Mouse (Mus musculus) forebrain, embryonic 10.5 days (tissue): ENCODE measurements around the gene Trit1. TPM values are rescaled to one million over a fixed set of nuclear protein-coding genes. Genes with fewer than 3 reads are reported as not detected.

Experiments used
- DNase-seq: peaks from one replicate; pipeline ENCODE4 v3.0.0-alpha.2; 2017; ENCODE audit warnings: low spot score; ENCODE audit errors: extremely low spot score
- H3K27ac ChIP-seq: fragments of 300-500 bp; sonication (generic); 2 replicates; pipeline ENCODE4 v1.5.1; 2016; ENCODE audit warnings: mild to moderate bottlenecking
- H3K27me3 ChIP-seq: fragments of 300-500 bp; sonication (generic); 2 replicates; pipeline ENCODE4 v1.6.1; 2016; ENCODE audit warnings: mild to moderate bottlenecking; ENCODE audit not compliant: poor library complexity, severe bottlenecking
- H3K36me3 ChIP-seq: fragments of 300-500 bp; sonication (generic); replicated peaks from 2 replicates; pipeline ENCODE4 v1.6.1; 2016; ENCODE audit warnings: mild to moderate bottlenecking, moderate library complexity
- H3K4me1 ChIP-seq: fragments of 300-500 bp; sonication (generic); 2 replicates; pipeline ENCODE4 v1.6.1; 2016
- H3K4me3 ChIP-seq: fragments of 300-500 bp; sonication (generic); 2 replicates; pipeline ENCODE4 v1.5.1; 2016; ENCODE audit warnings: mild to moderate bottlenecking, moderate library complexity
- H3K9me3 ChIP-seq: fragments of 300-500 bp; sonication (generic); 2 replicates; pipeline ENCODE4 v1.6.1; 2016; ENCODE audit warnings: mild to moderate bottlenecking, moderate library complexity
- WGBS: fragments of 180-500 bp; shearing (Covaris S2); methylation state at CpG from one replicate; pipeline ENCODE4 v1.1.7; 2016; 5-methylcytosine and 5-hydroxymethylcytosine counted together
- polyA plus RNA-seq: library from polyadenylated mRNA; unstranded; fragments of >200 nt; fragmentation: Nextera tagmentation; extraction: Ambion mirVana; gene quantifications from 2 replicates; pipeline ENCODE4 v1.2.1, GENCODE M21; 2016

The Trit1 gene
- 23.8 and 25.9 TPM in 2 replicates for polyA plus RNA-seq

GRCm38 (mm10) chr4:123016451-123016957 is at the start of gene Trit1:
TSS of gene Trit1 (plus strand) at chr4:123016597.
- DNase-seq, result peak; percentile 98
- peaks cover 65% of the 10 kb centered on the region for H3K4me1 ChIP-seq
- H3K4me3 ChIP-seq, result peak within 1 kb of the TSS; percentile 78
- peaks cover 31% of the 10 kb centered on the region for H3K36me3 ChIP-seq
- H3K9me3 ChIP-seq, result no peaks in the 10 kb centered on the region
- under 1% methylated on average over 34 of the region's 34 CpGs for WGBS
- H3K27ac ChIP-seq, result peak within 1 kb of the TSS; percentile 93
- H3K27me3 ChIP-seq, result no peaks in the 10 kb centered on the region

GRCm38 (mm10) chr4:122968106-122968505 is 48.3 kb upstream of the Trit1 start:
- DNase-seq, result no peak
- Histone ChIP-seq H3K4me3 (no peak overlapping the region), H3K4me1 (peaks cover 1% of the 10 kb centered on the region), H3K27ac (no peak overlapping the region), H3K36me3 (no peaks in the 10 kb centered on the region), H3K27me3 (peaks cover 10% of the 10 kb centered on the region; the same call in 1 of the 2 replicates), H3K9me3 (no peaks in the 10 kb centered on the region)
- 82% methylated on average over 4 of the region's 4 CpGs for WGBS

- DNase-seq, result no peak
- Histone ChIP-seq H3K27me3 (no peaks in the 10 kb centered on the region), H3K9me3 (no peaks in the 10 kb centered on the region), H3K36me3 (no peaks in the 10 kb centered on the region), H3K4me1 (no peaks in the 10 kb centered on the region), H3K27ac (no peak overlapping the region), H3K4me3 (no peak overlapping the region)
- WGBS, result 86% methylated on average over 4 of the region's 4 CpGs
Observed at GRCm38 (mm10) chr4:122971191-122971590, 45.2 kb upstream of the Trit1 start.

DNA sequence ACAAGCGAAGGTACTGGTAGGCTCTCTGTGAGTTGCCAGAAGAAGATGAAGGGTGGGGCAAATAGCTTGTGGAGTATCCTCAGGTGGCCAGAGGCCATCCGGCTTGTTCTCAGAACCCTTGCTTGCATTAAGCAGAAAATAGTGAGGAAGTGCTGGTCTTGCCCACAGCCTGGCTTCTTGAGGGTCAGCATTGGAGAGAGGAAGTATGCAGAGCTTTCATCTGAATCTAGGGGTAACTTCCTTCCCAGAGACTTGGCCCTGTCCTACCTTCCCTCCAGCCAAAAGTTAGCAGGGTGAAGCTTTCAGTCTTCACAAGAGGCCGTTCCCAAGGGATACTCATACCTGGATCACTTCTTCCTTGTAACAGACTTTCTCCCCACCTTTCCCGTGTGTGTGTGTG is 44.8 kb upstream of the Trit1 start:
- no peaks in the 10 kb centered on the region for H3K9me3 ChIP-seq
- no peaks in the 10 kb centered on the region for H3K4me1 ChIP-seq
- 86% methylated on average over 4 of the region's 4 CpGs for WGBS

GRCm38 (mm10) chr4:122972056-122972455 is 44.3 kb upstream of the Trit1 start:
- no peak for DNase-seq
- H3K27me3 ChIP-seq, result no peaks in the 10 kb centered on the region
- no peak overlapping the region for H3K4me3 ChIP-seq
- no peaks in the 10 kb centered on the region for H3K4me1 ChIP-seq
- no peaks in the 10 kb centered on the region for H3K36me3 ChIP-seq
- H3K27ac ChIP-seq, result no peak overlapping the region
- WGBS, result 78% methylated on average over 8 of the region's 8 CpGs
- no peaks in the 10 kb centered on the region for H3K9me3 ChIP-seq

More for the DNA sequence above, 44.8 kb upstream of the Trit1 start:
- no peaks in the 10 kb centered on the region for H3K27me3 ChIP-seq
- no peaks in the 10 kb centered on the region for H3K36me3 ChIP-seq
- DNase-seq, result no peak
- no peak overlapping the region for H3K27ac ChIP-seq
- no peak overlapping the region for H3K4me3 ChIP-seq

- H3K9me3 ChIP-seq, result no peaks in the 10 kb centered on the region
- no peak overlapping the region for H3K4me3 ChIP-seq
- no peaks in the 10 kb centered on the region for H3K27me3 ChIP-seq
- no peaks in the 10 kb centered on the region for H3K36me3 ChIP-seq
- no peak for DNase-seq
- WGBS, result 84% methylated on average over 5 of the region's 5 CpGs
- H3K27ac ChIP-seq, result no peak overlapping the region
- no peaks in the 10 kb centered on the region for H3K4me1 ChIP-seq
Observed at GRCm38 (mm10) chr4:122974976-122975520, 41.3 kb upstream of the Trit1 start.

DNA sequence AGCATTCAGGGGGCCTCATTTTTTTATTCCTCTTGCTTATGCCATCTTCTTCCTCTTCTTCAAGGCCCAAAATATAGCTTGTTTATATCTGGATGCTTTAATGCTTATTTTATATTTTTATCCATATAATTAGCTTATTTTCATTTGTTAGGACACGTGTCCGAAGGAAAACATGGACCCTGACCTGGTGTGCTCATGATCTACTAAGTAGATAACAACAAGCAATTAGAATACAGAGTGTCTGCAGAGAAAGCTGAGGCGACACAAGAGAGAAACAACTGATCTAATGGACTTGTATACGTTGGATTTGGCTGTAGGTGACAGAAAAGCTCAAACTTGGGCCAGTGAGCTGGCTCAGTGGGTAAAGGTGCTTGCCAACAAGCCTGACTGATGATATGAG is 39.5 kb upstream of the Trit1 start:
- Histone ChIP-seq H3K27me3 (peaks cover 11% of the 10 kb centered on the region), H3K36me3 (no peaks in the 10 kb centered on the region), H3K4me1 (peaks cover 5% of the 10 kb centered on the region), H3K4me3 (no peak overlapping the region), H3K27ac (no peak overlapping the region), H3K9me3 (no peaks in the 10 kb centered on the region)
- DNase-seq, result no peak
- 87% methylated on average over 4 of the region's 4 CpGs for WGBS

DNA sequence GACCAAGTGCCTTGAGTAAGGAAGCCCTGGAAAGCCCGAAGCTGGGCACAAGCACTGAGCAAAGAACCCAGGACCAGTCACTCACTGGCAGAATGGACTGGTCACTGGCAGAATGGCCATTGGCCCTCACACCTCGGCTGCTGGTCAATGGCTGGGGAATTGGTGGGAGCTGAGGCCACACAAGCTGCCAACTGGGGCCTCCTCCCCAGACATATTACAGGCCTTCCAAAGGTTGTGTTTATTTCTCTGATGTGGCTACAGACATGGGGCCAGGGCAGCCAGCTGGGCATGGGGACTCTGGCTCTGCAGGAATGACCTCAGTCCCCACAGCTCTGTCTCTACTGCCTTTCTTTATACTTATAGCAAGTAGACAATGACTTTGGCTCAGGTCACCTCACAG is 37.5 kb upstream of the Trit1 start:
- no peak for DNase-seq
- 85% methylated on average over 2 of the region's 2 CpGs for WGBS

GRCm38 (mm10) chr4:122979826-122980225 is 36.6 kb upstream of the Trit1 start:
- Histone ChIP-seq H3K27me3 (peaks cover 39% of the 10 kb centered on the region), H3K36me3 (no peaks in the 10 kb centered on the region), H3K4me1 (peaks cover 22% of the 10 kb centered on the region), H3K9me3 (no peaks in the 10 kb centered on the region), H3K4me3 (no peak overlapping the region), H3K27ac (no peak overlapping the region)
- no peak for DNase-seq
- 78% methylated on average over 3 of the region's 3 CpGs for WGBS

More for the DNA sequence above, 37.5 kb upstream of the Trit1 start:
- no peak overlapping the region for H3K27ac ChIP-seq
- H3K9me3 ChIP-seq, result no peaks in the 10 kb centered on the region
- H3K4me1 ChIP-seq, result peaks cover 22% of the 10 kb centered on the region
- no peak overlapping the region for H3K4me3 ChIP-seq
- peaks cover 29% of the 10 kb centered on the region for H3K27me3 ChIP-seq
- H3K36me3 ChIP-seq, result no peaks in the 10 kb centered on the region

- 84% methylated on average over 2 of the region's 2 CpGs for WGBS
- Histone ChIP-seq H3K27ac (no peak overlapping the region), H3K27me3 (peaks cover 42% of the 10 kb centered on the region), H3K9me3 (no peaks in the 10 kb centered on the region), H3K4me1 (peaks cover 22% of the 10 kb centered on the region), H3K4me3 (no peak overlapping the region), H3K36me3 (no peaks in the 10 kb centered on the region)
- DNase-seq, result no peak
Observed at GRCm38 (mm10) chr4:122980684-122981083, 35.7 kb upstream of the Trit1 start.

GRCm38 (mm10) chr4:122981238-122981637 is 35.2 kb upstream of the Trit1 start:
- H3K4me1 ChIP-seq, result peaks cover 22% of the 10 kb centered on the region
- H3K4me3 ChIP-seq, result no peak overlapping the region
- WGBS, result 91% methylated on average over 7 of the region's 7 CpGs
- H3K27me3 ChIP-seq, result peaks cover 42% of the 10 kb centered on the region
- DNase-seq, result no peak
- no peak overlapping the region for H3K27ac ChIP-seq
- H3K36me3 ChIP-seq, result no peaks in the 10 kb centered on the region
- H3K9me3 ChIP-seq, result no peaks in the 10 kb centered on the region

- H3K27ac ChIP-seq, result no peak overlapping the region
- H3K36me3 ChIP-seq, result no peaks in the 10 kb centered on the region
- peaks cover 22% of the 10 kb centered on the region for H3K4me1 ChIP-seq
- no peak for DNase-seq
- H3K27me3 ChIP-seq, result peaks cover 42% of the 10 kb centered on the region
- H3K4me3 ChIP-seq, result no peak overlapping the region
- no peaks in the 10 kb centered on the region for H3K9me3 ChIP-seq
- 45% methylated on average over 3 of the region's 3 CpGs for WGBS
Observed at GRCm38 (mm10) chr4:122981930-122982329, 34.5 kb upstream of the Trit1 start.

- DNase-seq, result no peak
- 76% methylated on average over 3 of the region's 3 CpGs for WGBS
- H3K36me3 ChIP-seq, result no peaks in the 10 kb centered on the region
- H3K27me3 ChIP-seq, result peaks cover 42% of the 10 kb centered on the region
- H3K27ac ChIP-seq, result no peak overlapping the region
- no peak overlapping the region for H3K4me3 ChIP-seq
- no peaks in the 10 kb centered on the region for H3K9me3 ChIP-seq
- H3K4me1 ChIP-seq, result peaks cover 22% of the 10 kb centered on the region
Observed at GRCm38 (mm10) chr4:122982537-122982936, 33.9 kb upstream of the Trit1 start.
